Mouse (Mus musculus) brain, embryonic 14.5 days (tissue): Measurements from ENCODE around the gene Nckap5.

Source experiments
- CTCF ChIP-seq: fragments of 200-500 bp; IDR thresholded peaks from 2 replicates; pipeline ENCODE4 v1.5.1; 2012; ENCODE audit warnings: inconsistent platforms, mild to moderate bottlenecking, moderate library complexity, borderline replicate concordance; ENCODE audit not compliant: insufficient read depth, insufficient read length; ENCODE audit errors: extremely low read depth
- POLR2A ChIP-seq: fragments of 200-500 bp; IDR thresholded peaks from 2 replicates; pipeline ENCODE4 v1.6.1; 2012; ENCODE audit warnings: mild to moderate bottlenecking, inconsistent platforms, borderline replicate concordance; ENCODE audit not compliant: poor library complexity, insufficient read depth, insufficient read length, severe bottlenecking; ENCODE audit errors: extremely low read depth

DNA sequence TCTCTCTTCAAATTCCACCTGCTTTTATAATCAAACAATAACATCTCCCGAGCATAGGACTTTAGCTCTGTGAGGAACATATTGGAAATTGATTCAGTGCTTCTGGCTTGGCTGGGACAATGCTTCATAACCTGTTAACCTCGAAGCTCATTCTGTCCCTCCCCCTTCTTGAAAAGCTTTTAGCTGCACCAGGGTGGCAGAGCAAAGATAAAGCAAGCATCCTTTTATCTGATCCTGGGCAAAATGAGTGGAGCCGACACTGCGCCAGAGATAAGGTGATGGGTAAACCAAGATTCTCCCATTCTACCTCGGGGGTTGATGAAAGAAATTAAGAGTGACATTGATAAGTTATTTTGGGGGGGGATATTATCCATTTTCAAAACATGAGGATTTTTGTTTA is 824.9 kb downstream of the Nckap5 start:
- TF ChIP-seq CTCF = no peak
- TF ChIP-seq POLR2A = no peak
